25 mouse cellular contexts compared by ENCODE assay signal in the genomic region with DNA sequence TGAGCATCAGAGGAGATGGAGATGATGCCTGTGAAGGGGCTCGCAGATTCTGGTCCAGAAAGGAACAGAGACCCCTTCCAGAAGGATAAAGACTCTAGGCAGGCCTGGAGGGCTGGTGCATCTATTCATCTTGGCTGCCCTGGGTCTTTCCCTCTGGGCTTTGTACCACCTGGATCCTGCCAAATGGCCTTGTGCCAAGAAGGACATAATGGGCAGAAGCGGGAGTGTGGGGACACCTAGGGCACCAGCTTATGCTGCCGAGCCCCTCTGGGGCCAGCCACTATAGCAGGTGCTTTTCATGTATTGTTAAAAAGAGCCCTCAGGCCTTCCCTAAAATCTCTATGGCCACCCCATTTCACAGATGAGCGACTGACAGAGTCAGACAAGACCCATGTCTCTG. TPM values are rescaled to one million over a fixed set of nuclear protein-coding genes. Genes with fewer than 3 reads are reported as not detected.
DNase-seq lines count a peak whose midpoint lies in the region; ATAC-seq and TF ChIP-seq lines count a peak whose summit lies in the region.
"Had no signal": no experiment of that assay in that cellular context is flagged by ENCODE, and none has a peak within 500 bp of the region (broad histone marks: within the 10 kb centered on the region; RNA-seq: fewer than 3 reads in every experiment).

No protein-coding gene starts in this region.

- ATAC-seq in hindbrain, embryonic 16.5 days = 0 out of 2 replicates have a peak, but pooled peaks have one; percentile 18
- ATAC-seq in hindbrain, embryonic 12.5 days (ENCODE audit: low FRiP score) = no peak
- ATAC-seq: forebrain, embryonic 14.5 days; forebrain, postnatal 0 days; intestine, embryonic 15.5 days; Patski had no signal

- H3K9ac ChIP-seq in hindbrain, embryonic 16.5 days (ENCODE audit: low read depth, low read length) = no peak overlapping the region
- no peak overlapping the region for H3K9ac ChIP-seq in hindbrain, embryonic 12.5 days
- H3K9ac ChIP-seq: embryonic facial prominence, embryonic 12.5 days; embryonic facial prominence, embryonic 15.5 days; forebrain, postnatal 0 days; hindbrain, embryonic 14.5 days; intestine, embryonic 15.5 days had no signal

- H3K9me3 ChIP-seq in hindbrain, embryonic 16.5 days (ENCODE audit: control insufficient read depth, low read length) = no peaks in the 10 kb centered on the region
- no peaks in the 10 kb centered on the region for H3K9me3 ChIP-seq in hindbrain, embryonic 12.5 days (replicated peaks)
- H3K9me3 ChIP-seq: embryonic facial prominence, embryonic 12.5 days; embryonic facial prominence, embryonic 15.5 days; G1E; intestine, embryonic 15.5 days had no signal

- DNase-seq in cerebellum, adult 9-10 months = peak; percentile 20
- DNase-seq in cerebellum, adult 18-20 months = no peak
- no peak for DNase-seq in layer of hippocampus, adult 2 months (ENCODE audit: low spot score in 2 of 2)
- DNase-seq in layer of hippocampus, adult 8-10 months (ENCODE audit: low spot score in 2 of 2) = no peak
- DNase-seq in cerebellum, postnatal 25 days = peak; percentile 53 to 71
- DNase-seq: adrenal gland, postnatal 10 days; adrenal gland, postnatal 36 days; B cell, adult 2 months; forebrain, postnatal 0 days; gastrocnemius, adult 2 months; gastrocnemius, postnatal 14 days; heart, adult 11 months; kidney, adult 11 months had no signal

- no peak overlapping the region for H3K4me3 ChIP-seq in hindbrain, embryonic 16.5 days (ENCODE audit: low read length)
- H3K4me3 ChIP-seq in hindbrain, embryonic 12.5 days = no peak overlapping the region
- no peak overlapping the region for H3K4me3 ChIP-seq in layer of hippocampus, adult 2 months
- H3K4me3 ChIP-seq: embryonic facial prominence, embryonic 12.5 days; embryonic facial prominence, embryonic 15.5 days; gastrocnemius, adult 2 months; intestine, embryonic 15.5 days had no signal

- WGBS in hindbrain, embryonic 16.5 days = 36% methylated on average over 4 of the region's 4 CpGs
- WGBS in hindbrain, embryonic 12.5 days = 66% methylated on average over 4 of the region's 4 CpGs

- no peaks in the 10 kb centered on the region for H3K27me3 ChIP-seq in hindbrain, embryonic 16.5 days (replicated peaks; ENCODE audit: control insufficient read depth, insufficient read depth, low read length)
- H3K27me3 ChIP-seq in hindbrain, embryonic 12.5 days = peaks cover 28% of the 10 kb centered on the region
- H3K27me3 ChIP-seq: Patski had no signal

- TF ChIP-seq CTCF in layer of hippocampus, adult 2 months (conservative IDR thresholded peaks at IDR 0.05) = no peak

- no peak overlapping the region for H3K4me2 ChIP-seq in hindbrain, embryonic 16.5 days (ENCODE audit: low read length)
- H3K4me2 ChIP-seq in hindbrain, embryonic 12.5 days (replicated peaks) = no peak overlapping the region
- H3K4me2 ChIP-seq: embryonic facial prominence, embryonic 12.5 days; embryonic facial prominence, embryonic 15.5 days; heart, embryonic 11.5 days; hindbrain, embryonic 14.5 days; intestine, embryonic 15.5 days had no signal

- no peaks in the 10 kb centered on the region for H3K36me3 ChIP-seq in hindbrain, embryonic 16.5 days (ENCODE audit: control insufficient read depth, insufficient read depth, low read length)
- H3K36me3 ChIP-seq in hindbrain, embryonic 12.5 days = no peaks in the 10 kb centered on the region
- H3K36me3 ChIP-seq: embryonic facial prominence, embryonic 12.5 days; embryonic facial prominence, embryonic 15.5 days; G1E; intestine, embryonic 15.5 days had no signal

- H3K4me1 ChIP-seq in hindbrain, embryonic 16.5 days (ENCODE audit: control insufficient read depth, insufficient read depth, low read depth, low read length) = peaks cover 20% of the 10 kb centered on the region
- H3K4me1 ChIP-seq in hindbrain, embryonic 12.5 days = peaks cover 26% of the 10 kb centered on the region

- no peak overlapping the region for H3K27ac ChIP-seq in hindbrain, embryonic 16.5 days (ENCODE audit: low read depth, low read length)
- H3K27ac ChIP-seq in hindbrain, embryonic 12.5 days = no peak overlapping the region
- H3K27ac ChIP-seq in layer of hippocampus, adult 2 months = peak overlapping the region; percentile 60
- H3K27ac ChIP-seq: embryonic facial prominence, embryonic 12.5 days; embryonic facial prominence, embryonic 15.5 days; gastrocnemius, adult 2 months; hindbrain, embryonic 14.5 days; intestine, embryonic 15.5 days had no signal

RNA-seq across cellular contexts. Expression of a gene that starts 6.4 kb away (rescaled TPM):
- polyA plus RNA-seq in hindbrain, embryonic 16.5 days (2015; fragmentation: Nextera tagmentation; extraction: Ambion mirVana) = 13.4 and 14.9 TPM in 2 replicates
- 10.3 and 12.6 TPM in 2 replicates for polyA plus RNA-seq in hindbrain, embryonic 12.5 days (2016; fragmentation: Nextera tagmentation; extraction: Ambion mirVana)
- total RNA-seq in layer of hippocampus, adult 2 months (2021) = 100 to 1,000 TPM; 549 to 563 TPM
- total RNA-seq in layer of hippocampus, adult 8-10 months (2022) = 100 to 1,000 TPM; 433 to 519 (median 493) TPM
- polyA plus RNA-seq: G1E had no signal

RNA-seq across cellular contexts. Expression of a gene that starts 49.2 kb away (rescaled TPM):
- not detected in 2 replicates for polyA plus RNA-seq in hindbrain, embryonic 16.5 days (2015; fragmentation: Nextera tagmentation; extraction: Ambion mirVana)
- 0.06 TPM in 1 of 2 replicates, not detected in the other for polyA plus RNA-seq in hindbrain, embryonic 12.5 days (2016; fragmentation: Nextera tagmentation; extraction: Ambion mirVana)
- 1 to 10 TPM in 1 of 2 experiments, under 1 TPM in 1; 0.42 to 1.0 TPM for total RNA-seq in layer of hippocampus, adult 2 months (2021)
- under 1 TPM; 0.14 to 0.68 (median 0.56) TPM for total RNA-seq in layer of hippocampus, adult 8-10 months (2022)
- total RNA-seq: forebrain, postnatal 0 days; G1E; gastrocnemius, adult 2 months; gastrocnemius, postnatal 14 days; gastrocnemius, postnatal 4 days; hematopoietic stem cell, adult 5-6 weeks had no signal
- polyA plus RNA-seq: forebrain, embryonic 14.5 days; G1E; hindbrain, embryonic 14.5 days; intestine, embryonic 15.5 days had no signal

Comparison
In these comparisons a context has a peak if more than half of its experiments do, and no peak if none do; other contexts are left out.
1. DNase-seq: peak in cerebellum, adult 9-10 months (single experiment) and cerebellum, postnatal 25 days (2 of 2); none in cerebellum, adult 18-20 months (0 of 2), layer of hippocampus, adult 2 months (0 of 2) and layer of hippocampus, adult 8-10 months (0 of 2).